Mouse (Mus musculus) intestine, embryonic 14.5 days (tissue): ENCODE measurements at regions not wholly inside any gene's neighbourhood (a gene's known extent, or its start where the extent isn't known, plus 50 kb on each side); places are given as distances from the start of the nearest gene placed in this dataset.
"Not testable (repeated sequence)": the region's sequence is repeated elsewhere in the genome, so short reads cannot be mapped to it uniquely, and the experiment has no call there.

Source experiments
- ATAC-seq: fragments of 200-750 bp; cut with Nextera tagmentation; replicated peaks from 2 replicates; pipeline ENCODE4 v1.8.0; 2017; ENCODE audit warnings: low read depth, moderate number of reproducible peaks, moderate TSS enrichment, moderate library complexity; ENCODE audit not compliant: low FRiP score, low TSS enrichment
- DNase-seq: peaks from one replicate; pipeline ENCODE4 v3.0.0-alpha.2; 2018; ENCODE audit warnings: low spot score
- H3K27ac ChIP-seq: fragments of 300-500 bp; sonication (generic); 2 replicates; pipeline ENCODE4 v1.5.1; 2014; ENCODE audit warnings: low read depth, mild to moderate bottlenecking, control low read depth
- H3K27me3 ChIP-seq: fragments of 300-500 bp; sonication (generic); replicated peaks from 2 replicates; pipeline ENCODE4 v1.6.1; 2014; ENCODE audit warnings: low read length, control low read depth; ENCODE audit not compliant: control insufficient read depth, insufficient read depth
- H3K36me3 ChIP-seq: fragments of 300-500 bp; sonication (generic); 2 replicates; pipeline ENCODE4 v1.6.1; 2014; ENCODE audit warnings: low read length, control low read depth; ENCODE audit not compliant: control insufficient read depth, insufficient read depth
- H3K4me1 ChIP-seq: fragments of 300-500 bp; sonication (generic); replicated peaks from 2 replicates; pipeline ENCODE4 v1.6.1; 2014; ENCODE audit warnings: low read length, control low read depth, mixed read lengths; ENCODE audit not compliant: control insufficient read depth, insufficient read depth
- H3K4me2 ChIP-seq: fragments of 300-500 bp; sonication (generic); 2 replicates; pipeline ENCODE4 v1.6.1; 2014; ENCODE audit warnings: low read length
- H3K4me3 ChIP-seq: fragments of 300-500 bp; sonication (generic); 2 replicates; pipeline ENCODE4 v1.5.1; 2014; ENCODE audit warnings: low read depth, low read length, control low read depth, mixed read lengths
- H3K9ac ChIP-seq: fragments of 300-500 bp; sonication (generic); 2 replicates; pipeline ENCODE4 v1.6.1; 2014; ENCODE audit warnings: mild to moderate bottlenecking, low read length
- H3K9me3 ChIP-seq: fragments of 300-500 bp; sonication (generic); 2 replicates; pipeline ENCODE4 v1.6.1; 2016; ENCODE audit warnings: low read length, control low read depth; ENCODE audit not compliant: control insufficient read depth
- WGBS: fragments of 180-500 bp; shearing (Covaris S2); extraction: QIAGEN DNeasy Blood & Tissue Kit; methylation state at CpG from one replicate; pipeline ENCODE4 v1.1.7; 2014; 5-methylcytosine and 5-hydroxymethylcytosine counted together

DNA sequence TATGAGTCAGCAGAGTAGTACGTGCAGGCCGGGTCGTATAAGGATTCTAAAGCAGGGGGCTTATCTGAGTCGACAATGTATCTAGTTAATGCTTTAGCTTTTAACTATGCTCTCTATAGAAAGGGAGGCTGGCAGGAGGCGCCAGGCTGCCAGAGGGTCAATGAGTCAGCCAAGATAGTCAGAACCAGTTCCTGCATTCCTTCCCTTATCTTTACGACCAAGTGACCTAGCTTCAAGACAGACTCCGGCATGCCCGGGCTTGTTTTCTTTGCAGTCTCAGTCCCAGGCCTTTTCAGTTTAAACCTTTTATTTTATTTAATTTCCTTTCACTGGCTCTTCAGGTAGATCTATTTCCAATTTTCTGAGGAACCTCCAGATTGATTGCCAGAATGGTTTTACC is 374.0 kb upstream of the Nrxn1 start:
- H3K9ac ChIP-seq = no peak overlapping the region
- H3K4me1 ChIP-seq = no peaks in the 10 kb centered on the region
- no peak overlapping the region for H3K27ac ChIP-seq
- DNase-seq = no peak
- H3K4me3 ChIP-seq = no peak overlapping the region
- H3K27me3 ChIP-seq = no peaks in the 10 kb centered on the region
- 52% methylated on average over 8 of the region's 8 CpGs for WGBS
- 0 out of 2 replicates have a peak, but pooled peaks have one; percentile 50 for ATAC-seq
- H3K9me3 ChIP-seq = no peaks in the 10 kb centered on the region
- no peak overlapping the region for H3K4me2 ChIP-seq
- no peaks in the 10 kb centered on the region for H3K36me3 ChIP-seq

DNA sequence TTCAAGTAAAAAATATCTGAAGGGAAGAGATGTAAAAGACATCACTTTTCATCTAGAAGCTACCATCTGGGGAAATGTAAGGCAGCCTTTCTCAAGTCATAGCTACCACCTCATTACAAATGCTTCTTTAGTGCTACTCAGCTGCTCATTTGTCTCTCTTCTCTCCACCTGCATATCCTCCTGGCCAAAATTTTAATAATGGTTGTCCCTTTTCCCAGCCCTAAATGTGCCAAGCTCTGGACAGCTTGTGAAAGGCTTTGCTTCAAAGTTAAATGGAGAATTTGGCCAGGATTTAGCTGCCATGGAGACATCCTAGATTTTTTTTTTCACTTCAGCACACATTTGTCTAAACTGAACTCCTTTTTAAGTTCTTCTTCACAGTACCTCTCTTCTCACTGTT is 358.8 kb upstream of the Nrxn1 start:
- ATAC-seq (no peak), DNase-seq (no peak)
- Histone ChIP-seq H3K4me2 (no peak overlapping the region), H3K4me1 (no peaks in the 10 kb centered on the region), H3K9me3 (no peaks in the 10 kb centered on the region), H3K9ac (no peak overlapping the region), H3K27ac (no peak overlapping the region), H3K36me3 (no peaks in the 10 kb centered on the region), H3K27me3 (no peaks in the 10 kb centered on the region), H3K4me3 (no peak overlapping the region)

DNA sequence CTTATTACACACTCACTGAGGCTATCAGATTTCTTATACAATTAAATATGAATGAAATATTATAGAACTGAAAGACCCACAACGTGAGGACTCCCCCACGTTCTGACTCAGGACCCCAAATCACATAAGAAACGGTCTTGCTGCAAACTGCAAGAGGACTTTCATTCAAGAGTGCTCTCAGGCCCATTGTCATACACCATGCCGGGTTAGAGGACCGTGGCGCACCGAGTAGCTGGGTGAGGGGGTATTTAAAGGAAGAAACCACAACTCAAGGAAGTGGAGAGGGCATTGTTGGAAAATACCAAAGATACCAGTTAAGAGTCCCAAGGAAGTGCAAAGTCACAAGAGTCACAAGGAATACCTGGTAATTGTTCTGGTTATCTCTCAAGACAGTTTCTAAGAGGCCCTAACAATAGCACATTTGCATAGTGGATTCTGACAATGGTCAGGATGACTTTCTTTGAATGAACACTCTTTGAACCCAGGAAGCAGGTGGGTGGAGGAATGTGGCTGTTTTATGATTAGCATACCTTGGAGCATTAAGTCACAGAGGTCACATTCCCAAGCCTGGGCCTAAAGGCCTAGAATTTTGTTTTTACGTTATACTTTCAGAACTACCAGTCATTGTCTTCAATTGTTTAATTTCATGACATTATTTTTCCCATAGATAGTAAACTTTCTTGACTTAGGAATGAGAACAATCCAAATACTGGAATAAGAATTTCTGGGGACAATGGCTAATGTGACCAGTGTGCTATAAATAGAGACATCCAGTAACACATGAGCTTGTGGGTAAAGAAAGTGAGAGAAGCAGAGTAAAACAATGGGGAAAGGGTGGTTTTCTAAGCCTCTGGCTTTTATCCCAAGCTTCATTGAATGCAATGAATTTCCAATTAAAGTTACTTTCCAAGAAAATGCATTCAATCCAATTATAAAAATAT is 339.2 kb upstream of the Nrxn1 start:
- not testable (repeated sequence) for H3K4me3 ChIP-seq, H3K27ac ChIP-seq, ATAC-seq, H3K27me3 ChIP-seq, H3K4me1 ChIP-seq, H3K9ac ChIP-seq, H3K4me2 ChIP-seq, DNase-seq, H3K36me3 ChIP-seq, H3K9me3 ChIP-seq
- WGBS = 83% methylated on average over 8 of the region's 8 CpGs

DNA sequence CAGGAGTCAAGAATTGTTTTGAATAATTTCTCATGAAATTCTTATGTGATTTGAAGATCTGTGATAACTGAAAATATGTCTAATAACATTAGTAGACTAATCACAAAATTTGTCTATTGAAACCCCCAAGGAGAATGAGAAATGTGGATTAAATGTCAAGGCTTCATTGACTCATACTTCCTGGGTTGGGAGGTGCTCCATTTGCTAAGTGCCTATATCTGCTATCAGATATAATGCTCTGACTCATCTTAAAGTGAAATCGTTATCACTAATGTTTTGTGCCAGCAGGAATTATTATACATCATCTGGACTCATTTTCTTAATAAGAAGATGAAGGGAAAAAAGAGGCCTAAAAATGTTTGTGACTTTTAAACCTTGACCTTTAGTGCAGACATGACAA is 337.5 kb upstream of the Nrxn1 start:
- H3K9ac ChIP-seq = no peak overlapping the region
- no peaks in the 10 kb centered on the region for H3K27me3 ChIP-seq
- DNase-seq = no peak
- H3K36me3 ChIP-seq = no peaks in the 10 kb centered on the region
- H3K9me3 ChIP-seq = no peaks in the 10 kb centered on the region
- no peak overlapping the region for H3K27ac ChIP-seq
- no peak for ATAC-seq
- H3K4me3 ChIP-seq = no peak overlapping the region
- H3K4me2 ChIP-seq = no peak overlapping the region
- WGBS = 77% methylated on average over 1 of the region's 1 CpGs
- no peaks in the 10 kb centered on the region for H3K4me1 ChIP-seq

DNA sequence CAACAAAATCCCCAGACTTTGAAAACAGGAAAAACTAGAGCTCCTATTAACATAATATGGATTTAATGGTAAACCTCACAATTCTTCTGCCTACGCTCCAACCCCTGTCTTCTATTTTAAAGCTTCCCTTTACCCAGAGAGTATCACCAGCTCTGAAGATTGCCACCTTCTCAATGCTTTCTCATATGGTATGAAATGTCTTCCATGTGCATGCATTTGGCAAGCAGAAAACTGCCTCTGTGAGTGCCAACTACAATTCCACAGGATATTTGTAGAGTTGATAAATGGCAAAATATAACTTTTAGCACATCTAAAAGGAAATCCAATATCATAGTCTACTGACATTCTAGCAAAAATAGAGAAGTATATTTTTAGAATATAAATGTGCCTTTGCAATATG is 332.2 kb upstream of the Nrxn1 start:
- Histone ChIP-seq H3K4me2 (no peak overlapping the region), H3K4me3 (no peak overlapping the region), H3K9ac (no peak overlapping the region), H3K27ac (no peak overlapping the region), H3K9me3 (no peaks in the 10 kb centered on the region), H3K36me3 (no peaks in the 10 kb centered on the region), H3K4me1 (no peaks in the 10 kb centered on the region), H3K27me3 (no peaks in the 10 kb centered on the region)
- ATAC-seq (no peak), DNase-seq (no peak)
- 91% methylated on average over 1 of the region's 1 CpGs for WGBS

DNA sequence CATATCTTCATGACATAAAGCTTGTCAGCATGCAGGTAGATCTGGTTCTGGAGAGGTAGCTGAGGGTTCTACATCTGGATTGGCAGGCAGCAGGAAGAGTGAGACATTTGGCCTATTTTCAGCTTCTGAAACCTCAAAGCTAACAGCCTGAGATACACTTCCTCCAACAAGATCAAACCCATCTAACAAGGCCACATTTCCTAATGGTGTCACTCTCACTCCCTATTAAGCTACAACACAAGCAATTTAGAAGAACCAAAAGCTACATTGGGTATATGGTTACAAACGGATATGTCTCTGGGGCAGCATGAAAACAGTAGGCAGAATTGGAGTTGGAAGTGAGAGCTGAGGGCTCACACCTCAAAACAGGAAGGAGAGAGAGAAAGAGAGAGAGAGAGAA is 325.7 kb upstream of the Nrxn1 start:
- no peaks in the 10 kb centered on the region for H3K27me3 ChIP-seq
- 72% methylated on average over 1 of the region's 1 CpGs for WGBS
- no peaks in the 10 kb centered on the region for H3K4me1 ChIP-seq
- H3K9me3 ChIP-seq = no peaks in the 10 kb centered on the region
- no peak overlapping the region for H3K4me2 ChIP-seq
- no peak overlapping the region for H3K27ac ChIP-seq
- H3K4me3 ChIP-seq = no peak overlapping the region
- H3K9ac ChIP-seq = no peak overlapping the region
- H3K36me3 ChIP-seq = no peaks in the 10 kb centered on the region
- ATAC-seq = no peak
- DNase-seq = no peak

DNA sequence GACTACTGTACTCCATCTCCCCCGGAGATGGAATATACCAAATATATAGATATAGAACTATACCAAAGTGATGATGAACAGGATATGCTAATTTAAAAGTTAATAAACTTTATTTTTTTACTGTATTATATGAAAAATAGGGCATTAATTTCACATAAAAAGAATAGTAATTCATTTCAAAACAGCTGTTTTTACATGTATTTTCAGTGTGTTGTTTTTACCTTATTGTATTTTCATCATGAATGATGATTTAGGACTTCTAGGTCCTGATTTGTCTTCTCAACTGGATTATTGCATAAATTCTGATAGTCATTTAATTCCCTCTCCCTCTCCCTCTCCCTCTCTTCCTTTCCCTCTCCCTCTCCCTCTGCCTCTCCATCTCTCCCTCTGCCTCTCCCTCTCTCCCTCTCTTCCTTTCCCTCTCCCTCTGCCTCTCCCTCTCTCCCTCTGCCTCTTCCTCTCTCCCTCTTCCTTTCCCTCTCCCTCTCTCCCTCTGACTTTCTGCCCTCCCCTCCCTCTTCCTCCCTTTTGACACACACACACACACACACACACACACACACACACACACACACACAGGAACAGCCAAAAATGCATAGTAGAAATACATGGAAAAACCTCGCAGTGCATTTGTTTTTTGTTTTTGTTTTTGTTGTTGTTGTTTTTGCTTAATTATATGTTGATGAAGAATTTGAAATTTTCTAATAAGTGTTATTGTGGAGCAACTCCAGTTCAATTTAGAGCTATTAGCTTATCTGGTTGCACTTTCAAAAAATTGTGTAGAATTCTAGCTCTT is 298.3 kb upstream of the Nrxn1 start:
- WGBS = 91% methylated on average over 2 of the region's 2 CpGs

DNA sequence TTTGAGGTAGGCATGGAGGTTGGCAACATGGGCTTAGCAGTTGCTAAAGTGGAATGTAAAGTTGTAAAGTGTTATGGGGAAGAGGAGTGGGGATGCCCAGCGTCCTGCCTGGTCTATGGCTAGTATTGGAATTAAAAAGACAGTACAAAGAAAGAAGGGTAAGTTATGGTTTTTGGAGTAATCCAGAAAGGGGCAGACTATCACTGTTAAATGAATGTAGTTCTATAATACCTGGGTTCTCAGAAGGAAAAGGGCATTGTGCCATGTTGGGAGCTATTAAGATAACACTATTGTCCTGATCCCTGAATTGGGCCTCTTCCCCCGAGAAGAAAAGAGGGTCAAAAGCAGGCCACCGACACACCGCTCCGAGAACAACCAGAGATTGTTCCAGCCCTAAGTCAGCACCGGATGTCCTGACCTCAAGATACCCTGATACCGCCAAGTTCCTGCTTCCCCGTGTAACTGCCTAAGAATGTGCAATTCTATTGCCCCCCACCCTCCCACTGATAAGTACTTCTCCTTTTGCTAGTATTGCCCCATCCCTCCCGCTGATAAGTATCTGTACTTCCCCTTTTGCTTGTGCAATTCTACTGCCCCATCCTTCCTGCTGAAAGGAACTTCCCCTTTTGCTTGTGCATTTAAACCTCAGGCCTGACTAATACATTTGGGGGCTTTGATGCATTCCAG is 297.2 kb upstream of the Nrxn1 start:
- not testable (repeated sequence) for DNase-seq, H3K27ac ChIP-seq, H3K4me1 ChIP-seq, H3K4me3 ChIP-seq, H3K9ac ChIP-seq, H3K27me3 ChIP-seq, ATAC-seq, H3K4me2 ChIP-seq, H3K9me3 ChIP-seq, H3K36me3 ChIP-seq
- WGBS = 75% methylated on average over 9 of the region's 9 CpGs

More for the DNA sequence above, 298.3 kb upstream of the Nrxn1 start:
- Histone ChIP-seq H3K27me3 (no peaks in the 10 kb centered on the region), H3K9ac (no peak overlapping the region), H3K36me3 (no peaks in the 10 kb centered on the region), H3K4me1 (no peaks in the 10 kb centered on the region), H3K9me3 (no peaks in the 10 kb centered on the region), H3K27ac (no peak overlapping the region), H3K4me3 (no peak overlapping the region), H3K4me2 (no peak overlapping the region)
- DNase-seq (no peak), ATAC-seq (no peak)
